Mouse (Mus musculus): ENCODE results near the gene BC030870. TPM values are rescaled to one million over a fixed set of nuclear protein-coding genes. Genes with fewer than 3 reads are reported as not detected.

Gene BC030870
- polyA plus RNA-seq (2012), result not detected in 2 replicates

DNA sequence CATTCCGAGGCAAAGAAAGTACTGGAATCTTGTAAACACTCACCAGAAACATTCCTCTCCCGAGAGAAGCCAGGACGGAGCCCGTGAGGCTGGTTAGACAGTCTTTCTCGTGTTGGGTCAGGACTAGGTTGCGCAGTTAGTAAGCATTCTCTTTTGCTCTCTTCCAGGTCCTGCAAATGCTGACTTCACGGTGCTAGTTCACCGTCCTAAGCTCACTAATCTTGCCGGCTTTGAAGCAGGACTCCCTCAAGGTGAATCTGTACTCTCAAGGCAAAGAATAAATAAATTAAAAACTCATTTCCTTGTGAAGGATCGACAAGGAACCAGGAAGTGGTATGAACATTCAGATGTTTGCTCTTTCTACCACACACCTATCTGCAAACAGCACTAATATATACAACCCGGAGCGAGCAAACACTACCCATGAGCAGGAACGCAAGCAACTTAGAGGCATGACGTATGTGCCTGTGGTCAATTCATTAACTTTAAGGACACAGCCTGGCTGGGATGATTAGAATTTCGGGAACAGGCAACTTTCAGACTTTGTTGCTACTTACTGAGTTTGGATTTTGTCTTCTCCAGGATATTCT is at the start of gene BC030870:
Gene BC030870 (minus strand): TSS at position 365 of the 590 bp plus-strand sequence.
- TF ChIP-seq GATA1 (IDR thresholded peaks at IDR 0.05; ENCODE audit: low read length), result no peak

DNA sequence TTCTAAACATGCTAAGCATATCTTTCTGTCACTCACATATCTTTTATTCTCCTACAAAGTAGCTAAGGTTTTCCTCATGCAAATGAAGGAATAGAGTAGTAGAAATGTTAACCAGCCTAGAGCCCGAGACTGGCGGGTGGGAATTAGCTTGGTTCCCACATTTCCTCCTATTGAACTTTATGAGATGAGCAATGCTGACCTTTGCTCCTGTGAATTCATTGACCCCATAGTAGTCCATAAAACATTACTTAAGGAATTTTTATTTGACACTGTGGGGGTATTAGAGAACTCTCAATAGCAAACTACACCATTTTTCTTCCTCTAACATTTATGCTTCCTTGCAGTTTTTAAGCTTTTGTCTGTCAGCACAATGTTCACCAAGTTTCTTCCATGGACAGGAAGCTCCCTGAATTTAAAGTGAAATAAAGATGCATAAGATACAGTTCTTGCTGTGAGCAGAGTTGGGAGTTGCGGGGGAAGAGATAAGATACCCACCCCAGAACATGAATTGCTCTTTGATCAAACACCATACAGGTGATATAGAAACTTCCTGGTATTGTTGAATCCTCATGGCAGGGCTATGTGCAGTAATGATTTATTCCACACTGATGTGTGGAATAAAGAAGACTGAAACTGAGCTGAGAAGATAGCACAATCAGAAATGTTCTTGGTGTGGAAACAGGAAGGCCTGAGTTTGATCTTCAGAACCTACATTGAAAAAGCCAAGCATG is 45.5 kb upstream of the BC030870 start:
- TF ChIP-seq GATA1 (IDR thresholded peaks at IDR 0.05; ENCODE audit: low read length), result no peak

DNA sequence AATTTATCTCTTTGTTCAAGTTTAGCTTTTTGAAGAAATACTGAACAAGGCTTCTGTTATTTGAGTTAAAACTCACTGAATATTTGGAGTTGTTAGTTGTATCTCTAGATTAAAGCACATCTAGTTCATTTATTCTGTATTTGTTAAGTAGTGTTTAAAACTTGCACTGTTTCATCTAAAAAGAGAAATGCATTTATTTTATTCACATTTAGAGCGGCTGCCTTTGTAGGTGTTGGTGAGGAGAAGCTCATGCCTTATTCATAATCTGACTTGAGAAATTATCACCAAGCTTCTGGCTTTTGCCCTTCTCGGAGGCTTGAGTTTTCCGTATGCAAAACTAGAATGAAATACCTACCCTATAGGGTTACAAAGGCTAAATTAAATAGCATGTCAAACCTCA is 39.8 kb upstream of the BC030870 start:
- no peak for TF ChIP-seq GATA1 (IDR thresholded peaks at IDR 0.05; ENCODE audit: low read length)

DNA sequence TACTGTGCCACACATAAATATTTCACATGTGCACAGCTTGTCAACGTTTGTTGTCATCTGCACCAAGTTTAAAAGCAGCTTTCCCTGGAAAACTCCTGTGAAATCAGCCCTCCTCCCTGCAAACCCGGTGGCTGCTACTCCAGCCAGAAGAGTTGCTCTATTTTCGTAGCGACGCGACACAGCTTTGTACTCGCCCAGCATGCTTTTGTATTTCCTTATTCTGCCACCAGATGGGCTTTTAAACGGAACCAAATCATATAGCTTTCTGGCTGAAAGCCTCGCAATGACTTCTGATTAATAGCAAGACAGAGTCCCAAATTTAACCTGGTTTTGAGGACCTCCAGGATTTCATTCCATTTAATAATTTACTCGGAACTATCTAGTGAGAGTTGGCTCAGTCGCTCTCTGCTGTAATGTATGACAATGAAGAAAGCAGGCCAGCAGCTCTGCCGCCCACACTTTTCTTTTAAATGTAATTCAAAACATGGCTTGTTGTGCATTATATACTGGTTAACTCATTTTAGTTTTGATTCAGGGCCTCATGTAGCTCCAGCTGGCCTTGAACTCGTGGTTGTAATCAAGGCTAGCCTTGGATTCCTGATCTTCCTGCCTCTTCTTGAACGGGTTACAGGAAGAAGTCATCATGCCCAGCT is 29.9 kb upstream of the BC030870 start:
- no peak for TF ChIP-seq GATA1 (IDR thresholded peaks at IDR 0.05; ENCODE audit: low read length)

DNA sequence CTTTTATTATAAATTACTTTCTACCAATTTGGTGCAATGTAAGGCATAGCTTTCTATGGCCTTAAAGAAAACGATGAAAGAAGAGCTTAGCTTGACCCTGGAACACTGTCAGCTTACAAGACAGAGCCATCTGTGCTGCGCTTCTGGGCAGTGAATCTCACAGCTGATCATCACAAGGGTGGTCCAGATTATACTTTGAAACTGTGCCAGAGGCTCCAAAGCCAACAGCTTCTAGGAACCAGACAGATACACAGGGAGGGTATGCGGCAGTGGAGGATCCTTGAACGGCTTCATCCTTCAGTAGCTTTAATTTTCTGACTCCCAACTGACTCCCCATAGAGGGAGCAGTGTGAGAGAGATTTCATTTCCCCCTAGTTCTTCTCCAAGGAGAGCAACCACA is 28.5 kb upstream of the BC030870 start:
- no peak for TF ChIP-seq GATA1 (IDR thresholded peaks at IDR 0.05; ENCODE audit: low read length)

DNA sequence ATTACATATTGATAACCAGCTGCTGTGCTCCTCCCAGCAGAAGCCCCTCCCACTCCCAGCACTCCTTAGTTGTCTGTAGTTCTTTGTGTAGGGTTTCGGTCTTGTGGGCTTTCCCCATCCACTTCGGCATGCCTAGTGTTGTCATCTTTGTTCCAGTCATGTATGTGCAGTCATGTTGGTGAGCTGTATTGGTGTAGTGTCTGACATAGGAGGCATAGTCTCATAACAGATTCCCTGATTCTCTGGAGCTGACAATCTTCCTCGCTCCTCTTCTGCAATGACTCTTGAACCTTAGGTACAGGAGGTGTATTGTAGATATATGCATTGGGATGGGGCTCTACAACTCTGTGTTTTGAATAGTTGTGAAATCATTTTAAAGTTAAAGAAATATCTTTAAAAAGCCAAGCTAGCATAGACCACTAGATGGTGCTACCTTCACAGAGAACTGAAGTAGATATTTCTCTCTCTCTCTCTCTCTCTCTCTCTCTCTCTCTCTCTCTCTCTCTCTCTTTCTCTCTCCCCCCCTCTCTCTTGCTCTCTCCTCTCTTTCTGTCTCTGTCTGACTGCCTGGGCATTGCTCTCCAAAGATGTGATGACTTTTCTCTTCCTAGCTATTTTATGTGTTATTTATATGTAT is 9.6 kb upstream of the BC030870 start:
- TF ChIP-seq GATA1 (IDR thresholded peaks at IDR 0.05; ENCODE audit: low read length), result no peak

DNA sequence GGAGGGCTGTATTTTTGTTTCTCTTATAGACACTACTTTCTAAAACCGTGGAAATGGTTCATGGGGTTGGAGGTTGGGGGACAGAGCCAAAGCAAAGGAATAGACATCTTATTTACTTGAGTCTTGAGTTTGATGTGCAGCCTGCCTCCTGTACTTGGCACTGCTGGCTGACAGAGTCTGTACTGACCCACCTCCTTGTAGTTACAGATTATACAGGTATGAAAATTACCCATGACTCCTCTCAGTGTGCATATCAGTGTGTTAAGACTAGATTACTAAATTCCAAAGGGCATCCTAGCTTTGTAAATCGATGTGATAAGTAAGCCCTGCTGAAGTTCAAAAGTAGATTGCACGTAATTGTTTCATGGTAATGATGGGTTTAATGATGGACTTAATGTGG is 2.9 kb downstream of the BC030870 start:
- TF ChIP-seq GATA1 (IDR thresholded peaks at IDR 0.05; ENCODE audit: low read length), result no peak

DNA sequence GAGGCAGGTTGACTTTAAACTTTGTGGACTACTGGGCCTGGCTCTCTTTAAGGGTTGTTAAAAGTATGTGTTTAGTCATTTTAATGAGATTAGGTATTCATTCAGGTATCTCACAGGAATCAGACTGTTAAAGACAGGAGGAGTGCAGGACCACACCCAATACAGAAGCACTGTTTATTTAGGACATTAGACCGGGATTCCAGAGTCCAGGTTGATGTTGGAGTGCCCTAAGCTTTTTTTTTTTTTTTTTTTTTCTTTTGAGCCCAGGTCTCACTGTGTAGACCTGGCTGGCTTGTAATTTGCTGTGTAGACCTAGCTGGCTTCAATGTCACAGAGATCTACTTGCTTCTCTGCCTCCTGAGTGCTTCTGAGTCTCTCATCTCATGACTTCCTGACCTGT is 3.3 kb downstream of the BC030870 start:
- no peak for TF ChIP-seq GATA1 (IDR thresholded peaks at IDR 0.05; ENCODE audit: low read length)

DNA sequence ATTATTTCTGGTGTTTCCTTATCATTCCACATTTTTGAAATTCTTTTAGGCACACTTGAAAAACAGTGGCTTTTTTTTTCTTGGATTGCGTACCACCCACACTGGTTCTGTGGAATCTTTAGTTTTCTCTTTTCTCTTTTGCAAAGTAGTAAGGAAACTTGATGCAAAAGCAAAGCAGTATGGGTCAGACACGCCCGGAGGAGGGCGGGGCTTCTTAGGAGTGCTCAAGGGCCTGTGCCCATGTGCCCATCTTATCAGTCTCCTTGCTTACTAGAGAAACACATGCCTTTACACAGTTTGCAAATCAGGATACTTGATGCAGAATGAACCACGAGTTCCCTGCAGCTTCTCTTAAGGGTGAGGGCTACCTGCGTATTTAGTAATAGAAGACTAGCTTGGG is 17.3 kb downstream of the BC030870 start:
- TF ChIP-seq GATA1 (IDR thresholded peaks at IDR 0.05; ENCODE audit: low read length), result no peak

DNA sequence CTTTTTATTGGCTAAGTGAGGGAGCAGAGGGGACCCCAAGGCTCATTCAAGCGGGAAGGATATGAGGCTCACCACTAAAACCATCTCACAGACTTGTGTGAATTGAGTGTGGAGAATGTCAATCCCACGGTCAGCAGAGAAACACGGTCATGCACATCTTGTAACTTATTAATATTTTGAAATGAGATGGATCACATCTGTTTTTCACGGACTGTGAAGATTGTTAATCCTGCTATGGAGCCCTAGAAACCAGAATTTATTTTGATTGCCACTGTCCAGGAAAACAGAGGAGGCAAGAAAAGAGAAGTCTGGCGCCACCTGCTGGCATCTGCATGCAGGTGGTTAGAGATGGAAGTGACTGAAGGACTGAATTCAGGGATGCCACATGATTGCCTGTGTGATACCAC is 19.1 kb downstream of the BC030870 start:
- no peak for TF ChIP-seq GATA1 (IDR thresholded peaks at IDR 0.05; ENCODE audit: low read length)

DNA sequence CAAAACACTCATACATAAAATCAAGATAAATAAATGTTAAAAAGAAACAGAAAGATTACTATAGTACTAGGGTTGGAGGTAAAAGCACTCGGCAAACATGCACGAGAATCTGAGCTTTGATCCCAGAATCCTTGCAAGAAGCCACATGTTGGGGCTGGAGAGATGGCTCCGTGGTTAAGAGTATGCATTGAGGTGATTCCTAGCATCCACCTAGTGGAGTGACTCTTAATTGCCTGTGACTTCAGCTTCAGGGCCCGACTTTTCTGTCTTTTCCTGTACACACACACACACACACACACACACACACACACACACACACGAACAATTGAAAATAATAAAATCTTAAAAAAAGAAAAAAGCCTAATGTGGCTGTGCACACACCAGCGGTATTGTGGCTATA is 20.4 kb downstream of the BC030870 start:
- TF ChIP-seq GATA1 (IDR thresholded peaks at IDR 0.05; ENCODE audit: low read length), result no peak

DNA sequence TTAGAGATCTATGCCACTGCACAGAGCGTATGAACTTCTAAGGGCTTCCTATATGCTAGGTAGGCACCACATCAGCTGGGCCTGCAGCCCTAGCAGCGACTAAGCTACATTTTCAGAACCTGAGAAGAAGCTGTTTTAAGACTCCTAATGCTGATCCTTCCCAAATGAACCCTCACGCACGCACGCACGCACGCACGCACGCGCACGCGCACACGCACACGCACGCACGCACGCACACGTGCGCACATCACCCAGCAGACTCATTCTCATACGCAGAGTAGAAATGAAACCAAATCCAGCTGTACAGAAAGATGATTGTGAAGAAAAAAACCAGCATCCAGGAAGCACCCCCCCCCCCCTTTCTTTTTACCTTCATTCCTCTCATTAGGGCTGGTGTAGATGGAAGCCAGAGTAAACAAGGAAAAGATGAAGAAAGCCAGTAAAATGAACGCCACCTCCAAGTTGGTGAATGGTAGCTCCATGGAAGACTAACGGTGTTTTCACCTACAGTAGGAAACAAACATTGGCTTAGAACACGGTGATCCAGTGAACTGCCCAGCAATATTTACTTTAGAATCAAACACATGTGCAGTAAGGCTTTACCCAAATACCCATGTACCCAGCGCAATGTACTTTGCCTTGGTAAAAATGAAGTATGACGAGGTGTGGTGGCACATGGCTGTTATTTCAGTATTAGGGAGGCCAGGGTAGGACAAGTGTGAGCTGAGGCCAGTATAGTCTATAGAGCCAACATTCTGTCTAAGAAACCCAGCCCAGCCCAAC is 21.2 kb downstream of the BC030870 start:
- TF ChIP-seq GATA1 (IDR thresholded peaks at IDR 0.05; ENCODE audit: low read length), result no peak

DNA sequence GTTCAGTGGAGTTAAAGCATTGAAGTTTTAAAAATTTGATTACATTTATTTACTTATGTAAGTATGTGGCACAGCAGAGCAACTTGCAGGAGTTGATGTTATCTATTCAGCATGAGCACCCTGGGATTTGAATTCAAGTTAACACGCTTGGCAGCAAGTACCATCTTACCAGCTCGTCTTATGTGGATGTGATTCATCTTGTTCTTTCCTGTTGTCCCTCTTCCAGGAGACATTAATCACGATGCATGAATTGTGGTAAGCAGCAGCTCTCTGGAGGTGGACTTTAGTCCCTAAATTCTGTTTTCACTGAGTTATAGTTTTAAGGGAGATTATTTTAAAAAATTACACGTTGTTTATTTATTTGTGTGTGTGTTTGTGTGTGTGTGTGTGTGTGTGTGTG is 25.3 kb downstream of the BC030870 start:
- no peak for TF ChIP-seq GATA1 (IDR thresholded peaks at IDR 0.05; ENCODE audit: low read length)

DNA sequence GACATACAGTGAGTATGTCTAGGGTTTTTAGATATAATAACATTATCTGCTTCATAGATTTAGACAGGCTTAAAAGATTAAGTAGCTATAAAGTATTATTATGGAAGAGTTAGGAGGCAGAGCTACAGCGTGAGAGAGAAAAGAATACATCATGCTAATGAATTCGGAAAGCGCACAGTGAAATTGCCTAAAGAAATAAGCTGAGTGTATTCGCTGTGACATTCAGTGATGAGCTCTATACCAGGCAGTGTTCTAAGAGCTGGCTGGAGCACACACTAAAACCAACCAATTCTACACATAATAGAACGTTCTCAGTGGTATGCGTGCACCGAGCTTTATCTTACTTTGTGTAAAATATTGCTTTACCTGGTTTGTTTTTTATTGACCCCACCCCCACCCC is 25.7 kb downstream of the BC030870 start:
- TF ChIP-seq GATA1 (IDR thresholded peaks at IDR 0.05; ENCODE audit: low read length), result no peak

DNA sequence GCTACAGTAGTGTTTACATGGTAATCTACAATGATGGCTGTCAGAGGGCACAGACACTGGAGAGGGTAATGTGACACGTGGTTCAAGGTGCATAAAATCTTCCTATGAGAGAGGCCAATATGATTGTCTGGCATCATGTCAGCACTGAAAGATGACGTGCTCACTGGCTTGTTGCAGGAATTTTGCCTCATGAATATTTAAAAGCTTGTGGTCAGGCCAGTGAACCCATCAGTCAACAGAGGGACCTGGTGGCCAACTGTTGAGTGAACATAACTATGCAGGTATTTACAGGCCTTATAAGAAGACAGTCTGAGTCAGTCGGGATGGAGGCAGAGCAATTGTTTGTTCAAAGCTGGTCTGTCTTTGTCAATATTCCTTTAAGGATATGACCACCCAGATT is 29.6 kb downstream of the BC030870 start:
- TF ChIP-seq GATA1 (IDR thresholded peaks at IDR 0.05; ENCODE audit: low read length), result no peak

All from G1E-ER4 (cell line).